Mouse (Mus musculus) spleen, adult 18-20 months (tissue): ENCODE measurements around the gene C5ar1.
"Not testable (repeated sequence)": the region's sequence is repeated elsewhere in the genome, so short reads cannot be mapped to it uniquely, and the experiment has no call there.

Source experiments
- DNase-seq, 2 experiments: peaks; one replicate each; pipeline ENCODE4 v3.0.0; 2022; ENCODE audit warnings: mixed read lengths in 2 of 2

Gene C5ar1

DNA sequence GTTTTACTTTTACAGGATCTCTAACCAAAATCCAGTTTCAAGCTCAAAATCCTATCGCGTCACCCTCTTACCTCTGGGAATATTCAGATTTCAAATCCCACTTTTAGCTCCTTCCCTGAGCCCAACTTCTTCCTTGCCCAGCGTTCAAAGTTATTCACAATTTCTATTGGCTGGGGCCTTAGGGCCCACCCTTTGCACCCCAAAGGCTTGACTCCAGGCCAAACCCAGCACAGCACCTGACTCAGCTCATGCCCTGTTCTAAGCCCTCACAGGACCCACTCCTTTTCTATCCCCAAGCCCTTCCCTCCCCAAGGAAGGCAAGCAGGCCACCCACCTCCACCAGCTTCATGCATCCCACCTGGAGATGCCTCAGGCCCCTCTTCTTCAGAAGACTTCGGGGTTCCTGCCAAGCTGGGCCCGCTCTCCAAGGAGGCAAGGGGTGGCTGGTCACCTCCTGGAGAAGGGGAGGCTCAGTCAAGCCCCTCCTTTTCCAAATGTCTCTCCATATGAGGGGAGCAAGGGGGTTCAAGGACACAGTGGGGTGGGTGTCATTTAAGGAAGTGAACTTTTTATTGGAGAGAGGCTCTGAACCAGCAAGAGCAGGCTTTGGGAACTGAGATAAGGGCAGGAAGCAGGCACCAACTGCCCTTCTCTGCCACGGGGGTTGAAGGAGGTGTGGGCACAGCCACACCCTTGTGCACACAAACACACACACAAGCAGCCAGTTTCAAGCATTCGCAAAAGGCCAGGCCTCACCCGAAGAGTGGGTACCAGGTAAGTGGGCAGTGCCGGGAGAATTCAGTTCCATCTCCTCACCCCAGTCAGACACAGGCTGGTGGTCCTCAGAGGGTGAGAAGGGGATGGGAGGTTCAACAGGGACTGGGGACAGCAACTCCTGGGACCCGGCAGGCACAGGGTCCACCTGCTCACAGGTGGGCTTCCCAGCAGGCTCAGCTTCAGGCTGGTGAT lies 15.9 kb upstream of the C5ar1 start:
- DNase-seq = no peak

DNA sequence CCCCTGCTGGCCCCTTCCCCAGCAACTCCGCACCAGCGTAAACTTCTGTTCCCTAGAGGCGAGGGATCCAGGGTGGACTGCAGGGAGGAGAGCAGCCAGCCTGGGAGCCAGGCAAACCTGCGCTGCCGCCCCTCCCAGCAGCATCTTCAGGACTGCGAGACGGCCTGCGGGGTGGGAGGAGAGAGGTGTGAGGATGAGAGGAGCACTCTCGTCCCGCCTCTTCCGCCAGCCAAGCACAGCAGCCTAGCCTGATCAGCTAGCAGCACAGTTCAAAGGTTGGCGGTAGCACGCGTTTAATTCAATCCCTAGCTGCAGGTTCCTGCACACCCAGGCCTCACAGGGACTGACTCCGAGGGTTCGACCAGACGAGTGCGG lies 14.4 kb upstream of the C5ar1 start:
- DNase-seq = peak; percentile 70 to 77

DNA sequence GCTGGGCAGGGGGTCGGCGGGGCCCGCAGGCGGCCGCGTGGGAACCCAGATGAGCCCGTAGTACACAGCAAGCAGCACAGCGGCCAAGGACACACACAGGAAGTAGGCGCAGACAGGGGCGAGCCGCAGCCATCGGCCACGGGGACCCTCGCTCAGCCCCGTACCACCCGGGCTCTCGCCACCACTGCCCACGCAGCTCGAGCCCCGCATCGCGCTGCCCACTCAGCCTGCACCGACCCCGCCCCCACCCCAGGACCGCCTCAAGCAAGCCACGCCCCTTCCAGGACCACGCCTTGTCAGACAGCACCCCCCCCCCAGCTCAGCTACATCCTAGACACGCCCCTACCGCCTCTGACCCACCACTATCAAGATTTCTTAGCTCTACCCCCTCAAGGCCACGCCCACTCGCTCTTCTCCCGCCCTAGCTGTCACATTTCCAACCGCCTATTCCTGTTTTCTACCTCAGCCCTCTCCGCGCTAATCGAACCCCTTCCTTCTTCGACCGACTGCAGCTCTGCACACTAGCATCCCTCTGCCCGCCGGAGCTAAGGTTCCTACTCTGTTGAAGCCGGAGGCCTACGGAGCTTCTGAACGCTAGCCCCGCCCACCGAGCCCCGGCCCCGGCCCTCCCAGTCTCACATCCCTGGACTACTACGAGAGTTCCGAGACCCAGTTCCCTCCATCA lies 13.9 kb upstream of the C5ar1 start, which contains the start of gene Inafm1:
Gene Inafm1, minus strand, starts transcription at position 537 of the 685 bp plus-strand sequence.
- peak; percentile 79 to 86 for DNase-seq

DNA sequence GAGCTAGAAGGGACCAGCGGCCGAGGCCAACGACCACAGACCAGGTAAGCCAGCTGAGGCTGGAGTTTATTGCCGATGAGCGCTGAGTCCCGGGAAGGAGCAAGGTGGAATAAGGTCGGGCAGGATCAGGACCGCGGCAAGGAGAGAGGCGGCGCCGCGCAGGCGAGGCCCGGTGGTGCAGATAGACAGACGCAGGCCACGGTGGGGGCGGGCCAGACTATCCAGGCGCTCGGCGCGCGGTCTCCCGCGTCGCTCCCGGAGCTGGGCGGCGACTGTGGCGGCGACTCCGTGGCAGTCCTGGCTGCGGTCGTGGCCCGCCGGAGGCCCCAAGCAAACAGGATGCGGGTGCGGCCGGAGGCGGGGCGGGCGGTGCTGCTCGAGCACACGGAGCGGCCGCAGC lies 13.3 kb upstream of the C5ar1 start:
- DNase-seq = peak in 1 of 2 experiments; percentile 41

DNA sequence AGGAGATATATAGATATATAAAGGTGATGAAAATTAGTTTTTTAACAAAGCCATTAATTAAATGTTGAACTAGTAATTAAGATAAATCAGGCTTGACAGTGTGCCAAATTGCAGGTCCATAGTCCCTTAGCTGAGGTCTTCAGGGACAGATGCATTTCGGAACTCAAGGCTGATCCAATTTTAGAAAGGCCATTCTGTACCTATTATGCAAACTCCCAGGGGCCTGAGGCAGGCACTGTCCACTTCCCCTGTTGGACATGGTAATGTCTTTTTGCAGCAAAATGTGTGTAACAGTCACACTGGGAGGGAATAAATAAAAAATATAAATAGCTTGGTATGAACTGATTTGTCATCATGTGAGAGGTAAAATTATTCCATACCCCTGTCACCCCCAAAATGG lies 11.8 kb upstream of the C5ar1 start:
- no peak for DNase-seq

GRCm38 (mm10) chr7:16266593-16266992 lies 7.3 kb upstream of the C5ar1 start:
- DNase-seq = not testable (repeated sequence)

DNA sequence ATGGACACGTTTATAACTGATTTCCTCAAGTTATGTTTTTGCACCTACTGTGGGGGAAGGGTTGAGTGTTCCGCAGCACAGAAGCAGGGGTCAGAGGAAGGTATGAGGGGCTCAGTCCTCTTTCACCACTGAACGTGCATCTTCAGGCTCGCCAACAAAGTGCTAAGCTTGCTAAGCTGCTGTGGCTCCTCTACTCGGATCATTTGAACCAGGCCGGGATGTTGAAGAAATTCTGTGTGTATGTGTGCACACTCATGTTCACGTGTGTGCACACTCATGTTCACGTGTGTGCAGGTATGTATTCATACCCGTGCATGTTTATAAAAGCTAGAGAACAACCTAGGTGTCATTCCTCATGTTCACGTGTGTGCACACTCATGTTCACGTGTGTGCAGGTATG lies 6.5 kb upstream of the C5ar1 start:
- no peak for DNase-seq

GRCm38 (mm10) chr7:16263843-16264242 lies 4.5 kb upstream of the C5ar1 start:
- no peak for DNase-seq

DNA sequence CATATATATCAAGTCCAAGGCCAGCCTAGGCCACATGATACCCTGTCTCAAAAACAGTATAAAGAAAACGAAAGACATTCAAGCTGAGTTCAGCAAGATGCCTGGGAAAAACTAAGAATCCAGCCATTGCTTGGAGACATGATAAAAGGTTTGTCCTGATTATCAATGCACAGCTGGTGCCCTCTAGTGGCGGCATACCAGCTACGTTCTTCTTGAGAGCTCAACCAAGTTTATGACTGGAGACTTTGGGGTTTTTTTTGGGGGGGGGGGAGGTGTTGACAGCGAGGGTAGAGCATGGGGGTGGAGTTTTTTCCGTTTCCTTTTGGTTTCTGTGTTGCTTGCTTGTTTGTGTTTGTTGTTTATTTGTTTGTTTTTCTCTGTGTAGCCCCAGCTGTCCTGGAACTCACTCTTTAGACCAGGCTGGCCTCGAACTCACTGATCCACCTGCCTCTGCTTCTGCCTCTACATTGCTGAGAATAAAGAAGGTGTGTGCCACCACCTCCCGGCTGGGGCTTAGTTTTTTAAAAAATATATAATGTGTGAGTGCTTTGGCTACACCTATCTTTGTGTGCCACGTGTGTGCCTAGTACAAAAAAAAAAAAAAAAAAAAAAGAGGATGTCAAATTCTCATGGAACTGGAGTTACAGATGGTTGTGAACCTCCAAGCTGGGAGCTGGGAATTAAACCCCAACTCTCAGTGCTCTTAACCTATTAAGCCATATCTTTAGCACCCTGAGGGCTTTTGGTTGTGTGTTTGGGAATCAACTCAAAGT lies 3.9 kb upstream of the C5ar1 start:
- peak; percentile 65 to 87 for DNase-seq

DNA sequence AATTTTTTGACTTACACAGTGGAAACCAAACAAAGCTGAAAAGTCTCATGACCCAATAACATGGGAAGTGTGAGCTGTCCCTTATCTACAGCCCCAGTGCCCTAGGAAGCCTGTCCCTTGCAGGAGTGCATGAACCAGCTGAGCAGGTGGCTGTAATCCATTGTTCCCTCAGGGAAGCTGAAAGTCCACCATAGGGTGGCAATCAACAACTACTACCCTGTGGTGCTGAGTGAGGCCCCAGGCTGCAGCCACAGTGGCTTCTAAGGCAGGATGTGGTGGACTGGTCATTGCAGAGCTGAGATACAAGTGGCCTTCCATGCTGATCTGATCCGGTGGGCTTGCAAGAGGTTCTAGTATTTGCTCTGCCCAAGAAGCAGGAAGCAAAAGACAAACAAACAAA lies 1.8 kb upstream of the C5ar1 start:
- no peak for DNase-seq

DNA sequence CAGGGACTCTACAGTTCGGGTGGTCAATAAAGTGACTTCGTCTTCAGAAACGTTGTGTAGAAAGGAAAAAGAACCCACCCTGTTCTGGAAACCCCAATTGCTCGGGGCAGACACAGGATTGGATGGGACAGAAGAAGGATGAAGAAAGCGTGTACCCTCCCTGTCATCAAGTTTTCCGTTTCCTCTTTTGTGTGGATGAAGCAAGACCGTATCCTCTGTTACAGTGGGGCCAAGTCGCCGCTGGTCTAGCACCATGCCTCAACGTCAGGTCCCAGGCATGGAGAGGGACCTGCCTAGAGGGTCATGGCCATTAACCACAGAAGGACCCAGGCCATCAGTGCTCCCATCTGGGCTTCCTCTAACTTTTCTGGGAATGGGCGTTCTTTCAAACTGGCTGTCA lies 1.5 kb downstream of the C5ar1 start:
- DNase-seq = no peak

DNA sequence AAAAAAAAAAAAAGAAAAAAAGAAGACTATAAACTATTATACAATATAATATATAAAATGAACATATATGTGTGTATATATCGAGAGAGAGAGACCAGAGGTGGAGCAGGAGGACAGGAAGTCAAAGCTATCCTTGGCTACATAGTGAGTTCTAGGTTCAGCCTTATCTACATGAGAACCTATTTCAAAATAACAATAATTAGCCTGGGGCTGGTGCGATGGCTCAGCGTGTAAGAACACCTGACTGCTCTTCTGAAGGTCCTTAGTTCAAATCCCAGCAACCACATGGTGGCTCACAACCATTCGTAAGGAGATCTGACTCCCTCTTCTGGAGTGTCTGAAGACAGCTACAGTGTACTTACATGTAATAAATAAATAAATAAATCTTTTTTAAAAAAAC lies 3.4 kb downstream of the C5ar1 start:
- not testable (repeated sequence) for DNase-seq

GRCm38 (mm10) chr7:16254195-16254594 lies 5.1 kb downstream of the C5ar1 start:
- no peak for DNase-seq

DNA sequence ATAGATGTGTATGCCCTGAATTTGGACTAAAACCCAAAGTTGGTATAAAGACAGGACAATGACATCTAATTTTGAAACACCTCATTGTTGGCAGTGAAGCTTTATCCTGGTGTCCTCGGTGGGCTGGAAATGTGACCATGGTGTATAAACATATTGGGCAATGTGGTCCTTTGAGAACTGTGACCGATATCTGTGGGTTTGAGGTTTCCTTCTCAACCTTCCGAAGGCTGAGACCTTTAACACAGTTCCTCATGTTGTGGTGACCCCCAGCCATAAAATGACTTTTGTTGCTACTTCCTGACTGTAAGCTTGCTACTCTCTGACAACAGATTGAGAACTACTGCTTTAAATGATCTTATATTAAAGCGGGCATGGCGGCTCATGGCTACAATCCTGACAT lies 8.7 kb downstream of the C5ar1 start:
- DNase-seq = no peak

DNA sequence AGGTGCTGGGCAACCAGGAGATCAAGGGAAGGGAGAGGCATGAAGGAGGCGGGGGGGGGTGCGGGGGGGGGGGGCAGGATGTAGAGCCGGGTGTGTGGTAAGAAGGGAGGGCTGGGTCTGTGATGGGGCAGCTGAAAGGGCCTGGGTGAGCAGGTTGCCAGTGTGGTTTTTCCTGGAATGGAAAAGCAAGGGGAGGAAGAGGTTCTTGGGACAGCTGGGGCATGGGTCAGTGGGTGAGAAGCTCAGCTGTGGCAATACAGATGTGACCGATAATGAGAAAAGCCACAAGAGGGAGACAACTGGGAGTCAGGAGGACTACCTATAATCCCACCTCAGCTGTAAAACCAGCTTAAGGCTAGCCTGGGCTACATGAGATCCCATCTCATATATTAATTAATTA lies 13.4 kb downstream of the C5ar1 start:
- no peak for DNase-seq

DNA sequence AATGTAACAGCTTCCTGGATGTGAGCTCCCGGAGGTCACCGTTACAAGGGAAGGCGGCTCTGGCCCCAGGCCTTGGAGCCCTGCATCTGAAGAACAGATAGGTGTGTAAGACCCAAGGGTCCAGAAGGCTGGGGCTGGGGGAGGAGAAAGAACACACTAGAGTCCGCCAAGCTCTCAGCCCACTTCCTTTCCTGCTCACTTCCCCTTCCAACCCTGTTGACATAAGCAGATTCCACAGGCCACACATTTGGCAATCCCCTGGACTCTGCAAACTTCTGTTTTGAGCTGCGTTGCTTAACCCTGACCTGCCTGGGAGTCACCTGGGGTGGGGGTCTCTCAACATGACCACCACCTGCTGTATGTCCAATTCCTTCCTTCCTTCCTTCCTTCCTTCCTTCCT lies 15.3 kb downstream of the C5ar1 start, which contains the start of gene C5ar2:
Gene C5ar2, minus strand, starts transcription at position 88 of the 400 bp plus-strand sequence.
- no peak for DNase-seq

- no peak for DNase-seq
Measured at GRCm38 (mm10) chr7:16242198-16242597, 17.1 kb downstream of the C5ar1 start.

- DNase-seq = no peak
Measured at GRCm38 (mm10) chr7:16241787-16242186, 17.6 kb downstream of the C5ar1 start.

DNA sequence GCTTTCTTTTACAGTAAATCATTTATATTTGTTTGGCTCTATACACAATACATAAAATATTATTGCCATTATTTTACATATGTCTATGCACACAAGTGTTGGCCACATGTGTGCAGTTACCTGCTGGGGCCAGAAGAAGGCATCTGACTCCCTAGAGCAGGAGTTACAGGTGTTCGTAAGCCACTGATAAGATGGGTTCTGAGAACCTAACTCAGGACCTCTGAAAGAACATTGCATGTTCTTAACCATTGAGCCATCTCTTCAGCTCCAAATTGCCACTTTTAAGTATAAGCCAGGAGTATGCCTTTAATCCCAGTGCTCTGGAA lies 18.4 kb downstream of the C5ar1 start:
- DNase-seq = no peak

DNA sequence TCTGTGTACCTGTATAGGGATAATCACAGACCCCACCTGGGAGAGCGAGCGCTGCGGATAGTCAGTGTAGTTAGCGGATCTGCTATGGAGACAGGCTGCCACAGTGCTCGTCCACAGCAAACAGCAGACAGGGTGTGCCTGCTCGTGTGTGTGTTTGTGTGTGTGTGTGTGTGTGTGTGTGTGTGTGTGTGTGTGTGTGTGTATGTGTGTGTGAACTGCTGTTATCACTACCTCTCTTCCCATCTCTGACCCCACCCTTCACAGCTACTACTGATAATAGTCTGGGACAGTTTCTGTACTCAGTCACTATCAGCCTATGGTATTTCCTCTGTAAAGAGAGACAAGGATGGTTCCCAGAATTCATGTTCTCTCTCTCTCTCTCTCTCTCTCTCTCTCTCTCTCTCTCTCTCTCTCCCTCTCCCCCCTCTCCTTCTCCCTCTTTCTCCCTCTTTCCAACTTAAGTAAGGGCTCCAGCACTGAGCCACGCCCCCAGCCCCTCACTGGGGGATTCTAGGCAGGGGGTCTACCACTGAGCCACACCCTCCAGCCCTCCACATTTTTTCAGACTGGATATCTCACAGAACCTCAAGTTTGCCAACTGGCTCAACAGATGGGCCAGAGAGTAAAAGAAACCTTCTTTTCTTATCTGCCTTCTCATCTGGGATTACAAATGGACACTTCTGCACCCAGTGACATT lies 18.9 kb downstream of the C5ar1 start:
- DNase-seq = peak in 1 of 2 experiments; percentile 26

GRCm38 (mm10) chr7:16239554-16239997 lies 19.8 kb downstream of the C5ar1 start:
- DNase-seq = peak; percentile 57 to 73

DNA sequence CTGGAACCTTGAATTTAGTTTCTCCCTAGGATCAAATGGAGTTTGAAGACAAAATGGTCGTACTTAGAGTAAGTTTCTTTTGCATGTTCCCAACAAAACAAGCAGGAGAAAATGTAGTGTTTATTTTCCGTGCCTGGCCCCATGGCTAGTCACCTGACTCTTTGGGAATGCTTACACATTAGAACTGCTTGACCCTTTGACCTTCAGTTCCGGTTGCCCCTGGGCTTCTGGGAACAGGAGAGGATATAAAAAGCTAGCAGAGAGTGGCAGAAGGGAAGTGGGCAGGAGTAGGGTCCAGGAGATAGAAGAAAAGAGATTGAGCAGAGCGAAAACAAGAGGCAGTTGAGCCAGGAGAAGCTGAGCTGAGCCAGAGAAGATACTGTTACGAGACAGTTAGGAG lies 29.5 kb downstream of the C5ar1 start:
- DNase-seq = no peak
